Mouse (Mus musculus) brown adipose tissue, adult 24 weeks (tissue): ENCODE measurements at regions not wholly inside any gene's neighbourhood (a gene's known extent, or its start where the extent isn't known, plus 50 kb on each side); places are given as distances from the start of the nearest gene placed in this dataset.

ENCODE experiments used
- H3K27ac ChIP-seq: fragments of 200-500 bp; replicated peaks from 2 replicates; pipeline ENCODE4 v1.5.1; 2012; ENCODE audit warnings: low read depth, mild to moderate bottlenecking, low read length
- H3K4me1 ChIP-seq: fragments of 200-500 bp; 2 replicates; pipeline ENCODE4 v1.6.1; 2012; ENCODE audit warnings: low read length, mixed read lengths; ENCODE audit not compliant: control insufficient read depth, insufficient read depth, insufficient read length
- H3K4me3 ChIP-seq: fragments of 200-500 bp; 2 replicates; pipeline ENCODE4 v1.5.1; 2012; ENCODE audit warnings: low read depth, mild to moderate bottlenecking, low read length, moderate library complexity; ENCODE audit not compliant: insufficient read depth

DNA sequence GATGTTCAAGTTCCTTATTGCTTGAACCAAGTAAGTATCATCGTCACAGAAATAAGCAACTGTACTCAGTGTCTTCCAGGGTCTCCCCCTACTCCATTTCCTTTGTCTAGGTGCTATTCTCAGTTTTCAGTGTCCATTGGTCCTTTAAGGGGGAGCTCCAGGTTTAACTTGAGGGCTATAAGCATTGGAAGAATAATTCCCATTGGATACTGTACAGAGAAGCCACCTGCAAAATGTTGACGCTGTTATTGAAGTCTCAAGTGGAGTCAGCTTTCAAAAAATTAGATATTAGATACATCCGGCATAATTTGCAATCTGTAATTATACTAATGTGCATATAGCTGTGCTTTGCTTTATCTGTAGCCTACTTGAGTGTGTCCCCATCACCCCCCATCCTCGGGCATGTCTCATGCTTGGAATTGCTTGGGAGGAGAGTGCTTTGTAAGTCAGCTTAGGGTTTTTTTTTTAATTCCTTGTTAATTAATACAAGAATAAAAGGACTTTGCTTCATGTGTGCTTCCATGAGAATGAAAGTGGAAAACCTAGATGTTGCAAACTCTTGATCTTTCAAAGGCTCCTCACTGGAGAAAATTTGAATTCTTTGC lies 425.6 kb upstream of the Ubash3b start:
- no peak overlapping the region for H3K27ac ChIP-seq
- H3K4me3 ChIP-seq, result no peak overlapping the region
- H3K4me1 ChIP-seq, result no peaks in the 10 kb centered on the region

DNA sequence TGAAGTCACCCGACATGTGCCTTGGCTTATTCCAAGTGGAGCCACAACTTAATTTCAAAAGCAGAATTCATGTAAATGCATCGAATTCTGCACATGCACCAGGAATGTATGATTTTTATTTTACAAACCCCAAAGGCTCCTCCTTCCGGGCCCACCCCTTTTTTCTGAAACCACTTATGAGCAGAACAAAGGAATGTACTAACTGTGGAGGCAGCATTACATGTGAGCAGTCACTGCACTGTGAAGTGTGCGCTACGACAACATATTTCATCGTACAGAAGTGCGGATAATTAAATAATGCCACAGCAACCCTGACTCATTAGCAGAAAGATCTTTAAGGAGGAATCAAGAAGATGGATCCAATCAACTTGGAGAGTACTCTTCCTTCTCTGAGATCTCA lies 424.8 kb upstream of the Ubash3b start:
- no peaks in the 10 kb centered on the region; the same call in 1 of the 2 replicates for H3K4me1 ChIP-seq
- H3K27ac ChIP-seq, result no peak overlapping the region
- no peak overlapping the region for H3K4me3 ChIP-seq

DNA sequence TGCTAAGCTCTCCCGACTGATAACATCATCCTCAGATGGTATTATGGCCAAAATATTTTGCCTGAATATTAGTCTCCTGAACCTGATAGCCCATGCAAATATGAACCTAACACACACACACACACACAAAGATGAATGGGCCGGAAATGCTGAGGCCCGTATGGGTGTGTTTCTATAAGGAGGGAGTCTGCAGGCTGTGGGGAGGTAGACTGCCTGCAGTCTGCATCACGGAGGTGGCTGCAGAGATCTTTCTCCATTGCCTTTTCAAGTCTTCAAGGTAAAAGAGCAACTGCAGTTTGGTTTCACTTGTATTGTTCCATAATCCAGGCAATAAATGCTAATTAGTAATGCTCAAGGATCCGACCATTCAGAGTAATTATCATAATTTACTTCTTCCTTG lies 424.3 kb upstream of the Ubash3b start:
- H3K4me1 ChIP-seq, result no peaks in the 10 kb centered on the region; the same call in 1 of the 2 replicates
- H3K4me3 ChIP-seq, result no peak overlapping the region
- H3K27ac ChIP-seq, result no peak overlapping the region

DNA sequence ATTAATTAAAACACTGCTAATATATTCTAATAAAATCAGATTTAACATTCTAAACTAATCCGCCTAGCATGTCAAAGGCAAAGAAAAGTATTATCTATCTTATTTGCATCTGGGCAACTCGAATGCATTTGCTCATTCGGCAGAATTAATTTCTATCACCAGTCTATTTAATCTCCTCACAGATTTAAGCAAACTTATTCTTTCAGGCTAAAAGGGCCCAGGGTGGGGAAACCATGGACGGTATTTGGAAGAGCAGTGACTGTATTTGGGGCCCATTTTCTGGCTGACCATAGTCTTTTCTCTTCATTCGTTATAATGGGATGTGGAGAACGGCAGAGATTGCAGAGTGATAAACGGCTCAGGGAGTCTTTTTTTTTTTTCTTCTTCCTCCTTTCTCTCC lies 423.5 kb upstream of the Ubash3b start:
- Histone ChIP-seq H3K4me1 (no peaks in the 10 kb centered on the region; the same call in 1 of the 2 replicates), H3K27ac (no peak overlapping the region), H3K4me3 (no peak overlapping the region)

DNA sequence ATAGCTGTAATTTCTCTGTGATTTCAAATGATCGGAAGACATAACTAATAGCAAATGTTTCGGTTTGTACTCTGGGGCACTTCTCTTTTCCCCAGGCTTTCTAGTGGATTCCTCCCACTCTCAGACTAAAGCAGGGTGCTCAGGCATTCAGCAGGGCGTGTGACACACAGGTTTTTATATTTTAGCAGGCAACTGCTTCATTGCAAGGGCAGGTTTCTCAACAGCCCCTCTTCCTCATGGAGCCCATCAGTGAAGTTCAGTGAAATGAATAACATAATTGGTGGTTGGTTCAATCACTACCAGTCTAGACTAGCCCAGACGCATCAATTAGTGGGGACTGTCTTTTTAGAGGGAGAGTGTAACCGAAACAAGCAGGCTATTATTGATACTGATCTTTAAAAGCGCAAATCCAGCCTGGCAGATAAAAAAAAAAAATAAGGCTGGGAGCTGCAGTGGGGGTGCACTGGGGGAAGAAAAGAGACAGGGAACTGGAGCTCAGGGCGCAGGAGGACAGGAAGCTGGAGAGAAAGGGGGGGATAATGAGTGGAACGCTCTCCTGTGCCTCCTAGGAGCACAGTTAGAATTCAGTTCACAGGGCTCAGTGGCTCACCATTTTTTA lies 422.3 kb upstream of the Ubash3b start:
- Histone ChIP-seq H3K4me1 (no peaks in the 10 kb centered on the region; the same call in 1 of the 2 replicates), H3K27ac (no peak overlapping the region), H3K4me3 (peak overlapping the region; percentile 20)

DNA sequence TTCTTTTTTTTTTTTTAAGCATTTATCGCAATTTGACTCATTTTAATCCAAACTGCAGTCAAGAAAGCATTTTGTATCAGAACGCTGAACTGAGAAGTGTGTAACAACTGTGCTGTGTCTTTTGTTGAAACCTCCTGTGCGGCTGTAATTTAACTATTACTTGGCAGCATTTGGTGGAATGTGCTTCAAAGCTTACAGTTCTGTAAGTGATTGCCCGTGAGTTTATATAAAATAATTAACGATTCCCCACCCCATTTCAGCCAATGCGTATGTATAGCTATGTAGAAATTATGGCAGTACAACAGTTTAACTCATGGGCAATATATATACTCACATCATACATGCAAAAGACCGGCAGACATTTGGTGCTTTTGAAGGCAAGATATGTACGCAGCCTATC lies 421.8 kb upstream of the Ubash3b start:
- H3K4me3 ChIP-seq, result no peak overlapping the region
- H3K4me1 ChIP-seq, result no peaks in the 10 kb centered on the region; the same call in 1 of the 2 replicates
- no peak overlapping the region for H3K27ac ChIP-seq

DNA sequence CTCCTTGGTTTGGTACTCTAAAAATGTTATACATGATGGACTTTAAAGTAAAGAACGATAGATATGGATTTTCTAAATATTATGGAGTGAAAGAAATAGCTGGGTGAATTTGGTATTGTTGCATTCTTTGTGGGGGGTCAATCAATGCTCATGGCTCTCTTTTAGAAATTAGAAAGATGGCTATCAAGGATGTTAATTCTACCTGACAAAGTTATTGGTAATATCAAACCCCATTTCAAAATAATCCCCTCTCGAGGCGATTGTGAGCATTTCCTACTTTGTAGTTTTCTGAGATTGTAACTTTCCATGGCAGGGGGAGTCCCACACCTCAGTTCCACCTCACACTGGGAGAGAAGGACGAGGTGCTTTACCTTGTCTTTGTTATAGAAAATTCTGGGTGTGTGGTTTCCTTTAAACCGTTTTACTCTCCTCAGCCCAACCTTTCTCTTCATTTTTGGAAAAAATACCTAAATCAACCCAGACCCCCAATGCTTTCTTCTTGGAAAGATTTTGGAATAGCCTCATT lies 421.3 kb upstream of the Ubash3b start:
- Histone ChIP-seq H3K4me3 (peak overlapping the region; percentile 23; the same call in 1 of the 2 replicates), H3K4me1 (no peaks in the 10 kb centered on the region; the same call in 1 of the 2 replicates), H3K27ac (no peak overlapping the region; the same call in 1 of the 2 replicates)

DNA sequence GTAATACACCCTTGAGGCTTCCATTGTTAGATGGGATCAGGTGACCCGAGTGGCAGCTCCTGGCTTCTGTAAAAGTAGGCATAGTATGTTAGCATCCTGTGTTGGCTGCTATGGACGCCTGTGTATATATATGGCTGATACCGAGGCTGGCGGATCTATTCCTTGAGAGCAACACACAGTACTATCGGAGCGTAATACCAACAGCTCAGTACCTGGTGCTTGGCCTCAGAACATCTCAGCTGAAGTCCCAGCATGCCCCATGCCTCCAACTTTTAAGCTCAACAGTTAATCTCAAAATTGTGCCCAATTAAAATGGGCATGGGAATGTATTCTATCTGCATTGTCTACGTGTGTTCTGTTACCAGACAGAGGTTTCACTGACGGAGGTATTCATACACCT lies 420.7 kb upstream of the Ubash3b start:
- no peaks in the 10 kb centered on the region; the same call in 1 of the 2 replicates for H3K4me1 ChIP-seq
- H3K27ac ChIP-seq, result no peak overlapping the region
- H3K4me3 ChIP-seq, result peak overlapping the region; percentile 50

DNA sequence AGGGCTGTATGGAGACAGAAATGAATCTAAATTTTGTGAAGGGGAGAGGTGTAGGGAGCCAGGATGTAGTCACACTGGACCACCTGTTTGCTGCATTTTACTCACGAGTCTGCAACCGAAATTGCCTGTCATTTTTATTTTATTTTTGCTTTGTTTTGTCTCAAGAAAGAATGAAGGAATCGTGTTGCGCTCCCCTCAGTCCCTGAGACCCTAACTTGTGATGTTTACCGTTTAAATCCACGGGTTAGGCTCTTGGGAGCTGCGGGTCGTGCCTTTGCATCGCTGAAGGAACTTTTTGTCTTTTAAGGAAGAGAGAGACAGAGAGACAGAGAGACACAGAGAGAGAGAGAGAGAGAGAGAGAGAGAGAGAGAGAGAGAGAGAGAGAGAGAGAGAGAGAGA lies 420.2 kb upstream of the Ubash3b start:
- peak overlapping the region; percentile 50 for H3K4me3 ChIP-seq
- no peak overlapping the region for H3K27ac ChIP-seq

DNA sequence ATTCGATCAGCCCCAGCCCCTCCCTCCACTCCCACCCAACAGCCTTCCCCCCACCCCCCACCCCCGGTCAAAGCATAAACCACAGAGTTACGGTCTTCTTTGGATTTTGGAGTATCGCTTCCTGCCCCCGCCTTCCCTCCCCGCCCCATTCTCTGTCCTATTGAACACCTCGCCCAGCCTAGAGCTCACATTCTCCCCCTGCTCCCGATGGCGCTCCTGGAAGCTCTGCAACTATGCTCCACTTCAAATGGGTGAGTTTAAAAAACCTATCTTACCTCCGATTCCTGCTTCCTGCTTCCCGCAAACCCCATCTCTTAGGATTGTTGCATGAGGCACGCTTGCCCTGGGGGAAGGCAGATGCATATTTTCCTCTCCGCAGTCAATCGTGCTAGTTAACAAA lies 419.7 kb upstream of the Ubash3b start:
- Histone ChIP-seq H3K27ac (no peak overlapping the region), H3K4me3 (peak overlapping the region; percentile 46), H3K4me1 (no peaks in the 10 kb centered on the region; the same call in 1 of the 2 replicates)

More for the DNA sequence above, 420.2 kb upstream of the Ubash3b start:
- no peaks in the 10 kb centered on the region; the same call in 1 of the 2 replicates for H3K4me1 ChIP-seq

DNA sequence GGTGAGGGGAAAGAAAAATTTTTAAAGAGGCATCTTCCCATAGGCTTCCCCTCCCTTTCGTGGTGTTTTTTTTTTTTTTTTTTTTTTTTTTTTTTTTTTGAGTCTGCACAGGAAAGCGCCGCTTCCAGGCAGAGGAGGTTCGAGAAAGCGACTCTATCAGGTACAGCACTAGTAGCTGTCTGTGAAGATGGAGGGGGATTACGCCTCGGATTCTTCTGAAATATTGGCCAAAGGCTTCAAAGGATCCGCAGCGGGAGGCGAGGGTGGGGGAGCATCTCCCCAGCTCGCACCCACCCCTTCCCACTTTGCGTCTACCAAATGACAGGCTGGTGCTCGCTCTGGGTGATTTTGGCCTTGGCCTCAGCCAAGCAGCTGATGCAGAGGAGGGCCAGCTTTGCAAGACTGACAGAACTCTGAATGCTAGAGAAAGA lies 419.1 kb upstream of the Ubash3b start:
- H3K27ac ChIP-seq, result peak overlapping the region; percentile 21; the same call in 1 of the 2 replicates
- no peaks in the 10 kb centered on the region; the same call in 1 of the 2 replicates for H3K4me1 ChIP-seq
- peak overlapping the region; percentile 69 for H3K4me3 ChIP-seq

DNA sequence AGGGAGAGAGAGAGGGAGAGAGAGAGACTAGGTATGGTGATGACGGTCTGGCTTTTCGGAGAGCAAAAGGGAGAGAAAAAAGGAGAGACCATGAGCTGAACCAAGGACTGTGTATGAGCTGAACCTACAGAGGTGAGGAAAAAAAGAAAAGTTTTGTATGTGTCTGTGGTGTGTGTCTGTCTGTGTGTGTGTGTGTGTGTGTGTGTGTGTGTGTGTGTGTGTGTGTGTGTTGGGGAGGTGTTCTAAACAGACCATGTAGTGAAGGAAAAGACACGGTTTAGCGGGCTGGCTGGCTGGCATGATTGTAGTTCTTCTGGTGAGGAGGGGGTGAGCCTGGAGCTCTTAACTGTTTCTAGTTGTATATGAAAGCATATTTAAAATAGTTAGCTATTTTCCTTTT lies 418.6 kb upstream of the Ubash3b start:
- peak overlapping the region; percentile 54 for H3K4me3 ChIP-seq
- H3K27ac ChIP-seq, result peak overlapping the region; percentile 65

DNA sequence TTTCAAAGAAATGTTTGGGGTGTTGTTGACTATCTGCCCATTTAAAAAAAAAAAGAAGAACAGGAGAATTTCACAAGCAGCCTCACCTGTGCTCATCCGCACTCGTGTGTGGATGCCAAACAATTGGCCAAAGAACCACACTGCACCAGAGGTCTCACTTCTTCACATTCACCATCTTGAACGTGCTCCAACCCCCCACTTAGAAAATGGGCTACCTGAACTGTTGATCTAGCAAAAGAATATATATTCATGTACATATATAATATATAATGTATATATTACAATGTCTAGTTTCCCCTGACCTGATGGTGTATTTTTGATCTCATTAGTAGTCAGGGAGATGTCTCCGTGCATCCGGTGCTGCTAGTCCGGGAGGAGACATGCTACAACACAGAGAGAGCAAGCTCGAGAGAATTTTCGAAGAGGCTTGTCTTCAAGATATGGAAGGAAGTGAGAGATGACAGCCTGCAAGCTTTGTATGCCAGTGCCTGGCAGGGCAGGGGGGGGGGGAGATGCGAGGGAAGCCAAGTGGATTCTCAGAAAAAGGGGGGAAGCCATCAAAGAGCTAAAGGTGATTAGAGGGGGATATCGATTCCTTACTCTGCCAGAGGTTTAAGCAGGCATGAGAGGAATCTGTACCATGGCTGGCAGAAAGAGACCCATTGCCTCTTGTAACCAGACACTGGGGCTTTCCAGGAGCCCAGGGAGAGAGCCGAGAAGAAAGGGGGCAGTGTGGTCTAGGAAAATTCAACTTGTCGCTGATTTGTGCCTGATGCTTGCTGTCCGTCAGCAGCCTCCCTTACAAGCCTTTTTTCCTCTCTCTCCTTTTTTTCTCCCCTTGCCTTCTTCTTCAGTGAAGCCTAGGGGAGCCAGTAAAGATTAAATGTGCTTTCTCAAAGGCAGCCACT lies 417.9 kb upstream of the Ubash3b start:
- Histone ChIP-seq H3K4me1 (no peaks in the 10 kb centered on the region; the same call in 1 of the 2 replicates), H3K27ac (no peak overlapping the region), H3K4me3 (peak overlapping the region; percentile 54; the same call in 1 of the 2 replicates)

More for the DNA sequence above, 418.6 kb upstream of the Ubash3b start:
- no peaks in the 10 kb centered on the region; the same call in 1 of the 2 replicates for H3K4me1 ChIP-seq

DNA sequence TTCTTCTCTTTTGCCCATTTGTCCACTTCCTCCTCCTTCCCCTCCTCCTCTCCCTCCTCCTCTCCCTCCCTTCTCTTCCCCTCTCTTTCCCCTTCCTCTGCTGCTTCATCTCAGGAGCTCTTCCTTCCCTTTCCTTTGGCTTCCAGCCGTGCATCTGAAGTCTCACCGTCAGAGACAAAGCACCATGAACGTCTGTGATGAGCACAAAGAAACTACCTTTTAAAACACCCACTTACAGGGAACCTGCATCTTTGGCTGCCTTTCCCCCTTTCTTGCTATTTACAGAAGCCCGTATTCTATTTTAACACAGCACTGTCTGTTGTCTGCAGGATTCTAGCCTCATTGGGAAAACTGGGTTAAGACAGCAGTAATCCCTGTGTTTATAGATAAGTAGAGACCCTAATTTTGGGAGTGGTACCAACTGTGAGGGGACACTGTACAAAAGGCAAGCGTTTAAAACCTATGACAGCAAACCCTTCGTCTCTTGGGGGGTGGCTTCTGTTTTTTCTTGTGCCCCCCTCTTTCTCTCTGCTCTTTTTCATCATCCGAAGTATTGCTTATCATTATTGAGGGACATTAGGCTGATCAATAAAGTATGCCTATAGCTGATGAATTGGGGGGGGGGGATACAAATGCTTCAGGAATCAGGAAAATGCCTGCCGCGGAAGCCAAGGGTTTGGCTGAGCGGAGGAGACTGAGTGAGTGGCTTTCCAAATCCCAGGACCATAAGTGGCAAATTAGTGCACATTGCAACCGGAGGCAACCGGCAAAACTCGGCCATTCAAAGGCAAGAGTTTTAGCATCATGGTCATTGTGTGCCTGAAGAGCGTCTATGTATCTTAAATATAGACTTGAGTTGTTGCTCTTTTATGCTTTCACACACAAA lies 417.0 kb upstream of the Ubash3b start:
- no peak overlapping the region for H3K27ac ChIP-seq

More for the DNA sequence above, 417.0 kb upstream of the Ubash3b start:
- Histone ChIP-seq H3K4me3 (no peak overlapping the region), H3K4me1 (no peaks in the 10 kb centered on the region; the same call in 1 of the 2 replicates)
